ENCODE assay signal across 10 mouse cellular contexts in the genomic region with DNA sequence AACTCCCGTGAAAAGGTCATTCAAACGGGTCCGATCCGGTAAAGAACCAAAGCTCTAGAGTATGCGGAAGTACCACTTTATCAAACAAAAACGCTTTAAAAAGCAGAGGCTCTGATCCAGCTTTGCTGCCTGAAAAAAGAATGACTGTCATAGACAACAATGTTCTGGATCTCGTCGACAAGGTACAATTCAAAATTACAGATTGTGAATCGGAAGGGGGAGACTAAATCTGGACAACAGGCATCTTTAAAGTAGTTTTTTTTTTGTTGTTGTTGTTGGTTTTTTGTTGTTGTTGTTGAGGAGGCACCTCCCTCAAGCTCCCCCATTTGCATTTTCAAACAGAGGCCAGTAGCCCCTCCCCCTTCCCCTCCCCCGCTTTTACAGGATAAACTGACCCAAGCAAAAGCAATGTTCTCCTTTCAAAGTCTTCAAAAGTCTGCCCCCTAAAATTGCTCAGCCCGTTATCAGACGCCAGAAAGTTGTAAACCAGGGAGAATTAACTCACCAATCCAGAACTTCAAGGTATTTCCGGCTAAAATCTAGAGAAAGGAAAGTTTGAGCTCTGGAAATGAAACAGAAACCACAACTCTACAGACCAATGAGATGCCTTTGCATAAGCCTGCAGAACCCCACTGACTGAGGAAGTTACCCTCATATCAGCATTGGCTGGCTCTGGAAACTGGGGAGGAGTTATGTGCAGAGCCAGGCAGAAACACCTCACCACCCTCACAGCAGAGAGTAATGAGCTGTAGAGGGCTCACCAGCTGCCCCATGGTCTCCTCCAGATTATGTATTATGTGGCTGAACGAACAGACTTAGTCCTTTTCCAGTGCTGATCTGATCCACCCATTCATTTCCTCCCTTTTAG. TPM values are rescaled to one million over a fixed set of nuclear protein-coding genes. Genes with fewer than 3 reads are reported as not detected.
DNase-seq lines count a peak whose midpoint lies in the region; ATAC-seq and TF ChIP-seq lines count a peak whose summit lies in the region.
"Not testable (repeated sequence)": the region's sequence is repeated elsewhere in the genome, so short reads cannot be mapped to it uniquely, and the experiment has no call there.
"Had no signal": no experiment of that assay in that cellular context is flagged by ENCODE, and none has a peak within 500 bp of the region (broad histone marks: within the 10 kb centered on the region; RNA-seq: fewer than 3 reads in every experiment).

Trim5 (minus strand) TSS at position 519 of the 868 bp plus-strand sequence.

- H3K4me1 ChIP-seq in CH12.LX (ENCODE audit: control insufficient read depth in 1 of 2, insufficient read depth in 2 of 2), result peaks cover 15 to 33% of the 10 kb centered on the region in 2 experiments
- H3K4me1 ChIP-seq in brown adipose tissue, adult 24 weeks (ENCODE audit: control insufficient read depth, insufficient read depth, insufficient read length, low read length); heart, embryonic 10.5 days; hindbrain, postnatal 0 days (ENCODE audit: insufficient read depth, low read length); liver, embryonic 15.5 days (replicated peaks); midbrain, embryonic 11.5 days (ENCODE audit: control insufficient read depth, insufficient read depth, low read length); testis, adult 2 months (ENCODE audit: control insufficient read depth, insufficient read depth, low read length): not testable (repeated sequence)

- not testable (repeated sequence) for H3K36me3 ChIP-seq in CH12.LX (replicated peaks in 1 of 2; ENCODE audit: control insufficient read depth in 1 of 2, insufficient read depth in 1 of 2, low read length in 1 of 2); heart, embryonic 10.5 days; hindbrain, postnatal 0 days (ENCODE audit: insufficient read depth, low read length); liver, embryonic 15.5 days (replicated peaks); midbrain, embryonic 11.5 days (ENCODE audit: control insufficient read depth, insufficient read depth, low read length); testis, adult 2 months (ENCODE audit: control insufficient read depth, insufficient read depth, low read length)

- dilution Hi-C loops in CH12.LX (cut with MboI; ENCODE audit: extremely low pct_ligation_motif_present, extremely low pct_unique_long_range_greater_than_20kb, low sequenced_read_pairs), result not testable (repeated sequence)

- TF ChIP-seq CTCF in CH12.LX (conservative IDR thresholded peaks at IDR 0.05 in 1 of 2, IDR thresholded peaks at IDR 0.05 in 1 of 2; ENCODE audit: low read depth in 2 of 2, low read length in 2 of 2); hindbrain, postnatal 0 days (IDR thresholded peaks at IDR 0.05; ENCODE audit: low read depth); testis, adult 2 months (IDR thresholded peaks at IDR 0.05; ENCODE audit: control insufficient read depth, insufficient read depth, insufficient replicate concordance, low read depth, low read length): not testable (repeated sequence)

- H3K9ac ChIP-seq in CH12.LX (ENCODE audit: insufficient read depth, low read depth), result peak within 1 kb of the TSS; percentile 87
- H3K9ac ChIP-seq in hindbrain, postnatal 0 days (replicated peaks; ENCODE audit: low read length); liver, embryonic 15.5 days; midbrain, embryonic 11.5 days (ENCODE audit: low read length): not testable (repeated sequence)

- H3K79me2 ChIP-seq in CH12.LX (replicated peaks; ENCODE audit: control insufficient read depth, extremely low read depth, insufficient read depth, poor library complexity, severe bottlenecking), result not testable (repeated sequence)

- TF ChIP-seq POLR2A in CH12.LX (IDR thresholded peaks at IDR 0.05; ENCODE audit: low read depth, low read length); testis, adult 2 months (IDR thresholded peaks at IDR 0.05; ENCODE audit: control insufficient read depth, low read depth, low read length): not testable (repeated sequence)

- not testable (repeated sequence) for TF ChIP-seq RAD21 in CH12.LX (IDR thresholded peaks at IDR 0.05; ENCODE audit: low read depth, low read length)

- in situ Hi-C loops in CH12.LX (cut with MboI; ENCODE audit: low pct_ligation_motif_present, low pct_unique_long_range_greater_than_20kb, low sequenced_read_pairs), result not testable (repeated sequence)

- H3K27me3 ChIP-seq in CH12.LX (replicated peaks); heart, embryonic 10.5 days (ENCODE audit: insufficient read depth, poor library complexity, severe bottlenecking); hindbrain, postnatal 0 days (ENCODE audit: insufficient read depth, low read length); liver, embryonic 15.5 days; midbrain, embryonic 11.5 days (ENCODE audit: control insufficient read depth, insufficient read depth, low read length); testis, adult 2 months (ENCODE audit: control insufficient read depth, insufficient read depth, low read length): not testable (repeated sequence)

- TF ChIP-seq EP300 in CH12.LX (IDR thresholded peaks at IDR 0.05; ENCODE audit: low read length), result not testable (repeated sequence)

- WGBS in heart, embryonic 10.5 days, result 37% methylated on average over 14 of the region's 14 CpGs
- WGBS in hindbrain, postnatal 0 days, result 42% methylated on average over 14 of the region's 14 CpGs
- 30% methylated on average over 14 of the region's 14 CpGs for WGBS in liver, embryonic 15.5 days (ENCODE audit: insufficient replicate concordance)
- WGBS in midbrain, embryonic 11.5 days, result 39% methylated on average over 14 of the region's 14 CpGs

- not testable (repeated sequence) for H3K9me3 ChIP-seq in CH12.LX (replicated peaks; ENCODE audit: low read length); heart, embryonic 10.5 days; hindbrain, postnatal 0 days (ENCODE audit: low read length); liver, embryonic 15.5 days (replicated peaks); midbrain, embryonic 11.5 days (ENCODE audit: control insufficient read depth, low read length)

- peak; percentile 76 for ATAC-seq in hindbrain, postnatal 0 days
- peak; percentile 92 for ATAC-seq in liver, embryonic 15.5 days (ENCODE audit: insufficient read depth)
- ATAC-seq in midbrain, embryonic 11.5 days (ENCODE audit: low FRiP score), result peak; percentile 52; the same call in 1 of the 2 replicates

- peak within 1 kb of the TSS; percentile 71 for H3K4me2 ChIP-seq in CH12.LX (ENCODE audit: insufficient read depth, low read depth, poor library complexity, severe bottlenecking)
- 0 out of 2 replicates have a peak within 1 kb of the TSS, but pooled peaks have one; percentile 27 for H3K4me2 ChIP-seq in hindbrain, postnatal 0 days (ENCODE audit: low read depth, low read length)
- peak within 1 kb of the TSS; percentile 50 for H3K4me2 ChIP-seq in liver, embryonic 15.5 days
- H3K4me2 ChIP-seq in midbrain, embryonic 11.5 days, result not testable (repeated sequence)

- H3K27ac ChIP-seq in CH12.LX (ENCODE audit: insufficient read depth, low read depth), result peak within 1 kb of the TSS; percentile 68; the same call in 1 of the 2 replicates
- H3K27ac ChIP-seq in brown adipose tissue, adult 24 weeks (replicated peaks; ENCODE audit: low read depth, low read length), result peak within 1 kb of the TSS; percentile 48
- H3K27ac ChIP-seq in heart, embryonic 10.5 days; hindbrain, postnatal 0 days; liver, embryonic 15.5 days (replicated peaks); midbrain, embryonic 11.5 days (ENCODE audit: low read depth, low read length); testis, adult 2 months (ENCODE audit: control insufficient read depth, insufficient read depth, low read depth, low read length): not testable (repeated sequence)

- peak within 1 kb of the TSS; percentile 46 to 69 (median 65) for H3K4me3 ChIP-seq in CH12.LX (replicated peaks in 1 of 3; ENCODE audit: low read depth in 2 of 3, low read length in 2 of 3, poor library complexity in 1 of 3)
- H3K4me3 ChIP-seq in brown adipose tissue, adult 24 weeks (ENCODE audit: insufficient read depth, low read depth, low read length), result peak within 1 kb of the TSS; percentile 57
- peak within 1 kb of the TSS; percentile 38 for H3K4me3 ChIP-seq in heart, embryonic 10.5 days
- H3K4me3 ChIP-seq in hindbrain, postnatal 0 days (ENCODE audit: low read length); midbrain, embryonic 11.5 days (ENCODE audit: low read depth, low read length): not testable (repeated sequence)
- H3K4me3 ChIP-seq in liver, embryonic 15.5 days (replicated peaks), result peak within 1 kb of the TSS; percentile 43
- peak within 1 kb of the TSS; percentile 11; the same call in 1 of the 2 replicates for H3K4me3 ChIP-seq in testis, adult 2 months (ENCODE audit: control insufficient read depth, low read depth, low read length)

- DNase-seq in CH12.LX (ENCODE audit: extremely low read depth), result peak; percentile 57
- not testable (repeated sequence) for DNase-seq in heart, embryonic 10.5 days (ENCODE audit: low spot score); hindbrain, postnatal 0 days (ENCODE audit: low spot score); midbrain, embryonic 11.5 days (ENCODE audit: low spot score, missing footprints)
- peak; percentile 2 to 12 for DNase-seq in kidney, postnatal 36 days

TF ChIP-seq in CH12.LX, 34 proteins besides CTCF, POLR2A, EP300 and RAD21 (continues in another document):
- peak; percentile 46; the same call in 1 of the 2 replicates for TF ChIP-seq ZNF384 (IDR thresholded peaks at IDR 0.05; ENCODE audit: low read depth, low read length)

RNA-seq across cellular contexts. Expression of gene Trim5, which starts in this region (rescaled TPM):
- total RNA-seq in CH12.LX (2012; rRNA removed) (4.4 and 4.5 TPM in 2 replicates), CH12.LX (2014; rRNA removed) (6.5 and 7.0 TPM in 2 replicates)
- 7.8 and 8.9 TPM in 2 replicates for polyA plus RNA-seq in CH12.LX (2012; ENCODE audit: insufficient read length, low read depth)
- 0.58 and 0.67 TPM in 2 replicates for polyA plus RNA-seq in brown adipose tissue, adult 24 weeks (2012; ENCODE audit: insufficient read depth, insufficient read length, missing spikeins)
- polyA plus RNA-seq in heart, embryonic 10.5 days (2016; fragmentation: Nextera tagmentation; extraction: Ambion mirVana), result 0.35 and 0.47 TPM in 2 replicates
- 0.16 TPM in 1 of 2 replicates, not detected in the other for total RNA-seq in hindbrain, postnatal 0 days (2014; rRNA removed)
- polyA plus RNA-seq in hindbrain, postnatal 0 days (2015; fragmentation: Nextera tagmentation; extraction: Ambion mirVana), result 0.25 and 0.47 TPM in 2 replicates
- polyA plus RNA-seq in liver, embryonic 15.5 days (2015; fragmentation: Nextera tagmentation; extraction: Ambion mirVana), result 0.32 and 0.37 TPM in 2 replicates
- polyA plus RNA-seq in midbrain, embryonic 11.5 days (2014; fragmentation: Nextera tagmentation; extraction: Ambion mirVana), result 0.40 TPM in 1 of 2 replicates, not detected in the other
- 0.11 and 0.16 TPM in 2 replicates for polyA plus RNA-seq in testis, adult 2 months (2012; rRNA removed)
- polyA plus RNA-seq: embryonic facial prominence, embryonic 10.5 days; limb, embryonic 10.5 days had no signal

Comparison
In these comparisons a context has a peak if more than half of its experiments do, and no peak if none do; other contexts are left out.
1. Peak in ATAC-seq and H3K4me2 ChIP-seq in hindbrain, postnatal 0 days; RNA of the gene not detected or under 1 TPM.
2. Peak in ATAC-seq, H3K4me3 ChIP-seq and H3K4me2 ChIP-seq in liver, embryonic 15.5 days; RNA of the gene not detected or under 1 TPM.
3. Peak in ATAC-seq in midbrain, embryonic 11.5 days; RNA of the gene not detected or under 1 TPM.